Mouse (Mus musculus): ENCODE data around the gene Cnppd1.

DNA sequence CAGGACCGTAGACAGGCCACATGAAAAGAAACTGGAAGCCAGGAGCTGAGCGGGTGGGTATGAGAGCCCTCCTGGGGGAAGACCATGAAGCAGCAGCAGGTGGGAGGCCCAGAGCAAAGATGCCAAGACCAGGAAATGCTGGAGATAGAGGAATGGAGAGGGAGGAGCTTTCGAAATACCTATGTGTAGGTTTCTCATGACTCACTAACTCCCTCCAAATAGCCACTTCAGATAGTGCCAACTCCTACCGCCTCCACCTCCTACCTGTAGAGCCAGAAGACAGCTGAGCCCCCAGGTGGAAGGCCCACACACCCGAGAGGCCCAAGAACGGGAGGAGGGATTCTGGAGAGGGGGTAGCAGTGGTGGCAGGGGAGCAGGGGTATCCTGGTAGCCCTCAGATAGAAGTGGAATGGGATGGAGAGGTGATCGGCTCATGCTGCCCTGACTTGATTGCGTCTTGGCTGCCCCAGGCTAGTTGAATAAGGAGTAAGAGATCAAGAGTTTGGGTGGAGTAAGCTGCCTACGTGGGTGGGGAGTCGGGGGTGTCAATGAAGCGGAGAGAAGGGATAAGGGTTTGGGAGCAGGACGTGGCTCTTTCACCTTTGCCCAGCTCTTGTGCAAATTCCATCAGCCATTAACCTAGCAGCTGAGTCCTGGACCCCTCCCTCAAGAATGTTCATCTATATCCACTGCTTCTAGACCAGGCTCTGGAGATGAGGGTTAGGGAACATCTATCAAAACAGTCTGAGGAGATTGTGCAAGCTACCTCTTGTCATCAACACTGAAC lies 8.9 kb downstream of the Cnppd1 start, which contains the start of gene Slc23a3:
- no peak for TF ChIP-seq CTCF (IDR thresholded peaks at IDR 0.05; ENCODE audit: control insufficient read depth, insufficient read depth, insufficient replicate concordance, low read depth, low read length)
- TF ChIP-seq POLR2A (IDR thresholded peaks at IDR 0.05; ENCODE audit: control insufficient read depth, low read depth, low read length) = no peak
